Mouse (Mus musculus): ENCODE data around the gene Sbf2. TPM values are rescaled to one million over a fixed set of nuclear protein-coding genes. Genes with fewer than 3 reads are reported as not detected.

The Sbf2 gene
- polyA plus RNA-seq, 1 experiment from 2014 or later: 19.3 TPM

DNA sequence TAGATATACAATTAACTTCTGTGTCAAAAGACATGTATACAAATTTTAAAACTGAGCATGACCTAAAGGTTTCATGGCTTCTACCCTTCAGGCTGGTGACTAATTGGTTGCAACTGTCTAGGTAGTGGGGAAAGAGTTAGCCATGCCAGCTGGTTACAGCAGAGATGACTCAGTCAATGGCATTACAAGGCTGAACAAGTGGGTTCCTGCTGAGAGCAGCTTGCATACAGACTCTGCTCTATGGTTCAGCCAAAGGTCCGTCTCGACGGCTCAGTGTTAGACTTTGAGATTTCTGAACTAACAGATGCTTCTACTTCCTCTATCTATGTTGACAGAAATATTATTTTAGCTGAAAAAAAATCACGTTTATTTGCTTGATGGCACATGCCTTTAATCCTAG lies 277.1 kb downstream of the Sbf2 start:
- Histone ChIP-seq H3K9ac (ENCODE audit: low read depth, low read length) (no peak overlapping the region), H3K9me3 (ENCODE audit: control insufficient read depth) (no peaks in the 10 kb centered on the region), H3K4me3 (ENCODE audit: low read depth, low read length) (no peak overlapping the region), H3K27me3 (replicated peaks; ENCODE audit: control insufficient read depth, insufficient read depth, low read length) (no peaks in the 10 kb centered on the region), H3K36me3 (ENCODE audit: control insufficient read depth, insufficient read depth) (peaks cover 34% of the 10 kb centered on the region), H3K4me2 (replicated peaks; ENCODE audit: low read depth) (no peak overlapping the region), H3K4me1 (replicated peaks; ENCODE audit: control insufficient read depth, insufficient read depth, low read length) (0 out of 2 replicates have a peak, but pooled peaks cover 2% of the 10 kb centered on the region), H3K27ac (ENCODE audit: low read depth, low read length) (no peak overlapping the region; the same call in 1 of the 2 replicates)
- no peak for TF ChIP-seq CTCF (IDR thresholded peaks at IDR 0.05; ENCODE audit: low read depth)
- peak; percentile 82 for ATAC-seq
- 80% methylated on average over 4 of the region's 4 CpGs for WGBS

DNA sequence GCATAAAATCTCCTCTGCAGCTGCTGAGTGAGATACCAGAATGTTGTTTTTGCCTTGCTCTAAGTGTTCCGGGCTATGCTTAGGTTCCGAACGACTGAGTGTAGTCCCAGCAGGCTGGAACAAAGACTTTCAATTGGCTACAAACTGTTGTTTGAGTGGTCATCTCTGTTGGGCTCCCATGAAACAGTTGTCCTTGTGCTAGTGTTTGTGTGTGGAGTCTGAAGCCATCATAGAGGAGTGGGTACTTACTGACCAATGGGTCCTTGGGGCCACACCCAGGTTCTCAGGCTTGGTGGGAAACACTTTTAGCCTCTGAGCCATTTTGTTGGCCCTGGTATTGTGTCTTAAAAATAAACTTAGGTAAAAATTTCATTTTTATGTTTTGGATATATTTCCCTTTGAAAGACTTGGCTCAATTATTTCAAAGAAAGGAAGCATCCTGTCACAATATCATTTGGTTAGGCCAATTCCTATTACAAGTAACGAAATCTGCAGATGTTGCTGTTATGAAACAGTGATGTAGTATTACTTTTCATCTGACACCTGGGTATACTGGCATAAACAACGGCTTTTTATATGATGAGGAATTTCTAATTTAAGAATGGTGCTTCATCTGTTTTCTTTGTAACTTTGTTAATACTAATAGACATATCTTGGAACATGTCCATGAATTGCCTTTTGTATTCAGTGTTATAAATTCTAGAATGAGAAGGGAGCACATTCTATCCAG lies 289.2 kb downstream of the Sbf2 start:
- no peak for ATAC-seq
- Histone ChIP-seq H3K4me3 (ENCODE audit: low read depth, low read length) (no peak overlapping the region), H3K4me2 (replicated peaks; ENCODE audit: low read depth) (no peak overlapping the region), H3K9ac (ENCODE audit: low read depth, low read length) (no peak overlapping the region), H3K27ac (ENCODE audit: low read depth, low read length) (no peak overlapping the region), H3K36me3 (ENCODE audit: control insufficient read depth, insufficient read depth) (peaks cover 72% of the 10 kb centered on the region), H3K27me3 (replicated peaks; ENCODE audit: control insufficient read depth, insufficient read depth, low read length) (no peaks in the 10 kb centered on the region), H3K4me1 (replicated peaks; ENCODE audit: control insufficient read depth, insufficient read depth, low read length) (no peaks in the 10 kb centered on the region), H3K9me3 (ENCODE audit: control insufficient read depth) (no peaks in the 10 kb centered on the region)
- WGBS: 89% methylated on average over 5 of the region's 5 CpGs
- TF ChIP-seq CTCF (IDR thresholded peaks at IDR 0.05; ENCODE audit: low read depth): no peak

DNA sequence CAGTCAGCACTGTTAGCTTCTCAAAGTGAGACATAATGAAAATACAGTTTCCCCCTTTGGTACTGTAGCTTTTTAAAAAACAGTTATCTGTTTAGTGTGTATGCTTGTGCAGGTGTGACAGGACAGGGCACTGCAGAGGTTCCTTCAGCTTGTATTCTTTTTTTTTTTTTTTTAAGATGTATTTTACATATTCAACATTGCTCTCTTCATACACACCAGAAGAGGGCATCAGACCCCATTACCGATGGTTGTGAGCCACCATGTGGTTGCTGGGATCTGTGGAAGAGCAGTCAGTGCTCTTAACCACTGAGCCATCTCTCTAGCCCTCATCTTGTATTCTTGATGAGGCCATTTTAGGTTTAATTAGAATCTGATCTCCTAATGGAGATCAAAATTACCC lies 289.9 kb downstream of the Sbf2 start:
- no peak overlapping the region for H3K9ac ChIP-seq (ENCODE audit: low read depth, low read length)
- no peaks in the 10 kb centered on the region for H3K9me3 ChIP-seq (ENCODE audit: control insufficient read depth)
- H3K36me3 ChIP-seq (ENCODE audit: control insufficient read depth, insufficient read depth): peaks cover 65% of the 10 kb centered on the region
- no peaks in the 10 kb centered on the region for H3K27me3 ChIP-seq (replicated peaks; ENCODE audit: control insufficient read depth, insufficient read depth, low read length)
- ATAC-seq: no peak
- no peak overlapping the region for H3K27ac ChIP-seq (ENCODE audit: low read depth, low read length)
- H3K4me3 ChIP-seq (ENCODE audit: low read depth, low read length): no peak overlapping the region
- 93% methylated on average over 1 of the region's 1 CpGs for WGBS
- H3K4me1 ChIP-seq (replicated peaks; ENCODE audit: control insufficient read depth, insufficient read depth, low read length): no peaks in the 10 kb centered on the region
- no peak for TF ChIP-seq CTCF (IDR thresholded peaks at IDR 0.05; ENCODE audit: low read depth)
- no peak overlapping the region for H3K4me2 ChIP-seq (replicated peaks; ENCODE audit: low read depth)

DNA sequence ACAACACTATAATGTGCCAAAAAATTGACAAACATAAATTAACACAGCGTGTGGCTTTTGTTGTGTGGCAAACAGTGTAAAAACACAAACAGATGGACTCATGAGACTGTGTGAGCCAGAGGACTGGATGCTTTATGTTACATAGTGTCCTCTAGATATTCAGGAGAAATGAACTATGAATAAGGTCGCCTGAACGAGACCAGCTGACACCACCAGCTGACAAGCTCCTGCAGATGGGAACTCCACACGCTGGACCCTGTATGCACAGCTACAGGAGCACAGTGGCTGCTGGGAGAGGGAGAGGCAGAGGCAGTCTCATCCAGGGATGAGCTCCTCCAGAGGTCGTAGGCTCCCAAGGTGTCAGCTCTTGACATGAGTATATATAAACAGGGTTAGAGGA lies 293.6 kb downstream of the Sbf2 start:
- Histone ChIP-seq H3K27ac (ENCODE audit: low read depth, low read length) (no peak overlapping the region), H3K4me1 (replicated peaks; ENCODE audit: control insufficient read depth, insufficient read depth, low read length) (no peaks in the 10 kb centered on the region), H3K27me3 (replicated peaks; ENCODE audit: control insufficient read depth, insufficient read depth, low read length) (no peaks in the 10 kb centered on the region), H3K4me2 (replicated peaks; ENCODE audit: low read depth) (no peak overlapping the region), H3K9me3 (ENCODE audit: control insufficient read depth) (no peaks in the 10 kb centered on the region), H3K9ac (ENCODE audit: low read depth, low read length) (no peak overlapping the region), H3K36me3 (ENCODE audit: control insufficient read depth, insufficient read depth) (peaks cover 45% of the 10 kb centered on the region; the same call in 1 of the 2 replicates), H3K4me3 (ENCODE audit: low read depth, low read length) (no peak overlapping the region)
- TF ChIP-seq CTCF (IDR thresholded peaks at IDR 0.05; ENCODE audit: low read depth): no peak
- no peak for ATAC-seq
- 83% methylated on average over 5 of the region's 5 CpGs for WGBS

DNA sequence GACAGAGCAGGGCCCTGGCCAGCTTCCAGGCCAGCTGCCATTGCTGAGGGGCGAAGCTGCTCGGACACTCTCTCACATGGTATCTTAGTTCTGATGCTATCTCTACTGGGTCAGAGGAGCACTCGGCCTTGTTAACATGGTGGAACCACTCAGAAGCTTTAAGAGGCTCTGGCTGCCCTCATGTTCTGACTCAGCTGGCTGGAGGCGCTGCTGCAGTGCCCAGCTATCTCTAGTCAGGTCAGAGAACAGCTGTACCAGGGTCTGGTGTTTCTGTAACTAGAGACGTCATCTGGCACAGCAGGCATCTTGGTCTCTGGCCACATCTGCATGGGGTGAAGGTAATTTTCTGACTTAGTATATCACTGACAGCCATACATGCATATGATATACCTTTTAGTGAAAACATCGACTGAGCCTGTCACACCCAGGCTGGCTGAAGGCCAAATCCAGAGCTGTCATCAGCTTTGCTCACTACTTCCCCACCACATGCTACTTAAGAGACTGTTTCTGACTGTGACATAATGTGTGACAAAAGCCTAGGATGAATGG lies 295.7 kb downstream of the Sbf2 start:
- no peak overlapping the region for H3K27ac ChIP-seq (ENCODE audit: low read depth, low read length)
- H3K9me3 ChIP-seq (ENCODE audit: control insufficient read depth): no peaks in the 10 kb centered on the region
- H3K4me1 ChIP-seq (replicated peaks; ENCODE audit: control insufficient read depth, insufficient read depth, low read length): no peaks in the 10 kb centered on the region
- no peak overlapping the region for H3K9ac ChIP-seq (ENCODE audit: low read depth, low read length)
- no peak for ATAC-seq
- H3K4me2 ChIP-seq (replicated peaks; ENCODE audit: low read depth): no peak overlapping the region
- H3K27me3 ChIP-seq (replicated peaks; ENCODE audit: control insufficient read depth, insufficient read depth, low read length): no peaks in the 10 kb centered on the region
- H3K4me3 ChIP-seq (ENCODE audit: low read depth, low read length): no peak overlapping the region
- 70% methylated on average over 6 of the region's 6 CpGs for WGBS
- peaks cover 53% of the 10 kb centered on the region for H3K36me3 ChIP-seq (ENCODE audit: control insufficient read depth, insufficient read depth)
- no peak for TF ChIP-seq CTCF (IDR thresholded peaks at IDR 0.05; ENCODE audit: low read depth)

DNA sequence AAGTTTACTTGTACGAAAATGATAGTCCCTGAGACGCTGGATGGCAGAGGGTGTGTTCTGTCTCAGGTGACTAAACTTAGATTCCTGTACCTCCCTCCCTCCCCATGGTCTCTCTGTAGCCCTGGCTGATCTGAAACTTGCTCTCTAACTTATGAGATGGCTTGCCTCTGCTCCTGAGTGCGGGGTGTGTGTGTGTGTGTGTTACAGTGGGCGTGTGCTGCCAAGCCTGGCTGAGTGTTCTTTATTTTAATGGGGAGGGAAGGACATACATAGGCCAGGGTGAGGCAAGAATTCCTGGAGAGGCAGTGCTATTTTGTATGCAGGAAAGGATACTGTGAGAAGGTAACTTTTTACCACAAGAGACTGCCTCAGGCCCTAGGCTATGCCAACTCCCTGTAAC lies 297.3 kb downstream of the Sbf2 start:
- no peaks in the 10 kb centered on the region for H3K4me1 ChIP-seq (replicated peaks; ENCODE audit: control insufficient read depth, insufficient read depth, low read length)
- H3K4me2 ChIP-seq (replicated peaks; ENCODE audit: low read depth): no peak overlapping the region
- H3K27me3 ChIP-seq (replicated peaks; ENCODE audit: control insufficient read depth, insufficient read depth, low read length): no peaks in the 10 kb centered on the region
- no peak overlapping the region for H3K27ac ChIP-seq (ENCODE audit: low read depth, low read length)
- ATAC-seq: no peak
- TF ChIP-seq CTCF (IDR thresholded peaks at IDR 0.05; ENCODE audit: low read depth): no peak
- H3K9ac ChIP-seq (ENCODE audit: low read depth, low read length): no peak overlapping the region
- H3K4me3 ChIP-seq (ENCODE audit: low read depth, low read length): no peak overlapping the region
- peaks cover 54% of the 10 kb centered on the region for H3K36me3 ChIP-seq (ENCODE audit: control insufficient read depth, insufficient read depth)
- WGBS: 84% methylated on average over 4 of the region's 4 CpGs
- H3K9me3 ChIP-seq (ENCODE audit: control insufficient read depth): no peaks in the 10 kb centered on the region
